Mouse (Mus musculus) thymus, postnatal 0 days (tissue): ENCODE data around the gene Skint3. TPM values are rescaled to one million over a fixed set of nuclear protein-coding genes. Genes with fewer than 3 reads are reported as not detected.
"Not testable (repeated sequence)": the region's sequence is repeated elsewhere in the genome, so short reads cannot be mapped to it uniquely, and the experiment has no call there.

Source experiments
- DNase-seq: peaks from one replicate; pipeline ENCODE4 v3.0.0-alpha.2; 2015; ENCODE audit warnings: low spot score
- polyA plus RNA-seq: library from polyadenylated mRNA; unstranded; fragments of >200 nt; fragmentation: Nextera tagmentation; extraction: Ambion mirVana; gene quantifications from 2 replicates; pipeline ENCODE4 v1.2.1, GENCODE M21; 2015

The Skint3 gene
- polyA plus RNA-seq, result 0.30 and 0.53 TPM in 2 replicates

DNA sequence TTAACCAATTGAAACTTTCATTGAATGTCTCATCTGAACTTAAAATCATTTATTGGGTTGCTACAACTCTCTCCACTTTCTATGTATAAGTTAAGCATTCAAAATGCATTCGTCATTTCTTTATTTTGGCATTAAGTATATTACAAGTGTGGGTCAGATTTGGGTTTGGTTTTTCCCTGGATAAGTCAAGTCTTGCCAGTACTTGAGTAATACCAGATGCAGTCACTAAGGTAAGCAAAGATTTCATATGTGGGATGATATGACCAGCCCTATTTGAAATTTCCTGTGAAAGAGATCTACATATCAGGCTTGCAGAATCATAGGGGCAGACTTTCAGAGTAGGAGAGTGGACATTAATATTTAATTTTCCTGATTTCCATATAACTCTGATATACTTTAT is at the start of gene Skint3:
Skint3 (plus strand) TSS at position 301 of the 400 bp plus-strand sequence.
- no peak for DNase-seq

DNA sequence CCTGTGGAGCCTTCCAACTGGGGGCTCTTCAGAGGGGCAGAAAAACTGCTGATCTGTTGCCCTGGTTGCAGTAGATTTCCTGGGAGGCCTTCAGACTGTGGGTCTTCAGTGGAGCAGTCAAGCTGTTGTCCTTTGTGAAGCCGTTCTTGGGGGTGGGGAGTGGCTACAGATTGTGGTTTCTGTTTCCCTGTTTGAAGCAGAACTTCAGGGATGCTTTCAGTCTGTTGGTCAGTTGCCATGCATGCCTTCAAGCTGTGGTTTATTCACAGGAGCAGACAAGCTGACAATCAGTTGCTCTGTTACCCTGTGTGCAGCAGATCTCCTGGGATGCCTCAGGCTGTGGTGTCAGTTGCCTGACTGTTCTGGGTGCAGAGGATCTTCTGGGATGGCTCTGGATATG is 11.4 kb downstream of the Skint3 start:
- DNase-seq, result no peak

DNA sequence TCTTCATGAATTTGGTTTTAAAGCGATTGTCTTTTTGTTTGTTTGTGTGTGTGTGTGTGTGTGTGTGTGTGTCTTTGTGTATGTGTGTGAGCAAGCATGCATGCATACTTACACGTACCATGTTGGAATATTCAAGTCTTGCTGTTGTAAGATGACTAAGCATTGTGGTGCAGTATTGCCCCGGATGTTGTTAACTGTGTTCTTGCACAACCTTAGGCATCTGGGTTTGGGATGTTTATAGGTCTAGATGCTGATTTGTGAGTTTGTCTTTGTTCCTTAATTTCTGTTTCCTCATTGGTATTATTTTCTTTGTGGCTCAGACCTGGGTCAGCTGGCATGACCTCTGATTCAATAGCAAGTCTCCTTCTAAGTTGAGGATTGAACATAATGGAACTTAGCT is 11.9 kb downstream of the Skint3 start:
- no peak for DNase-seq

DNA sequence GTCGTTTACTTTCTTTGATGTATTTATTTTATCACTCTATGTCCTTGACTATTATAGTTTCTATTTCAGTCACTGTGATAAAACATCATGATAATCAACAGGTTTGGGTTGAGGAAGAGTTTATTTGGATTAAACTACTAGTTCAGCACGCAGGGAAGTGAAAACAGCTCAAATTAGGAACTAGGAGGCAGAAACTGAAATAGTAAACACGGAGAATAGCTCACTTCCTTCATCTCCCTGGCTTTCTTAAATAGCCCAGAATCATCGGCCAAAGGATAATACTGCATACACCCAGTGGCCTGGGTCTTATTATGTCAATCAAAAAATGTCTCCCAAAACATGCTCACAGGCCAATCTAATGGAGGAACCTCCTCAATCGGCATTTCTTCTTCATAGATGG is 24.0 kb downstream of the Skint3 start:
- no peak for DNase-seq

DNA sequence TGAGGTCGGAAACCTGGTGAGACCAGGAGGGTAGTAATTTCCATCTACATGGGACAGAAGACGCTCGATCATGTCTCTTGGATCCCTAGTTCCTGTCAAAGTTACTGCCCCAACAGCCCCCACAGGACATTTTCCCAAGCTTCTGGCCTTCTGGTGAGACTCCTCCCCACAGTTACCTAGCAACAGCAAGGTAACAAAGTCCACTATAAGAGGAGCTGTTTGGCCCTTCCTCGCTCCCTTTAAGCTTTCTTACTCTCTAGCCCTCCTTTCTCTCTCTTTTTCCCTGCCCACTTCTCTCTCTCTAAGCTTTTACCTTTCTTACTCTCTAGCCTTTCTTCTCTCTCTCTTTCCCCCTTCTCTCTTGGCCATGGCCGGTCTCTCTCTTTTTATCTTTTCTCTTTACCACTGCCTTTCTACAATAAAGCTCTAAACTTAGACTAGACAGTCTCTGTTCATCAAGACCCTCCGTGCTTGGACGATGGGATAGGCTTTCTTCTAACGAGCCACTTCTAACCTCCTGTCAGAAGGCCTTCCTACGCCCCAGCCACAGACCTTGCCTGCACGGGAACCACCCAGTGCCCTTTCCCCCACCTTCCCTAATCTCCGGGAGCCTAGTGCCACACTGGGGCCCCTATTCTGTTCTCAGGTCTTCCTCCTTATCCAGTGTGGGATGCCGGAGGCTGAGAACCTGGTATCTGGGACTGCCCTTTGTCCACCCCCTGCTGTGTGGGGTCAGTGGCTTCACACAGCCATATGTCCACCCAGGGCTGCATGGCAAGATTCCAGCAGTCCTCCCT is 55.3 kb downstream of the Skint3 start:
- DNase-seq, result no peak

DNA sequence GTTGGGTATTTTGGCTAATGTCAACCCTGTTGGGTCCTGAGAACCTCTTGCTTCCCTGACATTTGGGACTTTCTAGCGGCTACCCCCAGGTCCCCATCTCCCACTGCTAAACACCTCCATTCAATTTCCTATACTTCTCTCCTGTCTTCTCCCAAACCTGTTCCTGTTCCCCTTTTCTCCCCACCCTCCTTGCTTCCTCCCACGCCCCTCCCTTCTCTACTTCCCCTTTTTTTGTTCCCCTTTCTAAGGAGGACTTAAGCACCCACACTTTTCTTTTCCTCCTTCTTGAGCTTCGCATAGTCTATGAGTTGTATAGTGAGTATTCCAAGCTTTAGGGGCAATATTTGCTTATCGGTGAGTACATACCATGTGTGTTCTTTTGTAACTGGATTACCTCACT is 56.4 kb downstream of the Skint3 start:
- DNase-seq, result no peak

DNA sequence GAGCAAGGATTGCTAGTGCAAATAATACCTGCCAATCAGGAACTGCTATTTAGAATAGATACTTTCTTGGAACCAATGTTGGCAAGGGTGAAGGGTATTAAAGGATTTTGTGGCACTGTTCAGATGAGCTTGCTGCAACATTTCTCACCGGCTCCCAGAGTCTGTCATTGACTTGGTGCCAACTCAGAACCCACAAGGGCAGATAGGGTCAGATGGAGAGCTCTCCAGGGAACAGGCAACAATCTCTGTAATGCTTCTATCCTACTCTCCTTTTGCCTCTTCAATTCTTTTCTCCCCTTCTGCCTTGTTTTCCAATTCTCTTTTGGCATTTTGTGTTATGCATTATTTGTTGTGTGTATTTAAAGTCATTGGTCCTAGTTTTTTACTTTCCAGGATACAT is 70.3 kb downstream of the Skint3 start:
- DNase-seq, result no peak

DNA sequence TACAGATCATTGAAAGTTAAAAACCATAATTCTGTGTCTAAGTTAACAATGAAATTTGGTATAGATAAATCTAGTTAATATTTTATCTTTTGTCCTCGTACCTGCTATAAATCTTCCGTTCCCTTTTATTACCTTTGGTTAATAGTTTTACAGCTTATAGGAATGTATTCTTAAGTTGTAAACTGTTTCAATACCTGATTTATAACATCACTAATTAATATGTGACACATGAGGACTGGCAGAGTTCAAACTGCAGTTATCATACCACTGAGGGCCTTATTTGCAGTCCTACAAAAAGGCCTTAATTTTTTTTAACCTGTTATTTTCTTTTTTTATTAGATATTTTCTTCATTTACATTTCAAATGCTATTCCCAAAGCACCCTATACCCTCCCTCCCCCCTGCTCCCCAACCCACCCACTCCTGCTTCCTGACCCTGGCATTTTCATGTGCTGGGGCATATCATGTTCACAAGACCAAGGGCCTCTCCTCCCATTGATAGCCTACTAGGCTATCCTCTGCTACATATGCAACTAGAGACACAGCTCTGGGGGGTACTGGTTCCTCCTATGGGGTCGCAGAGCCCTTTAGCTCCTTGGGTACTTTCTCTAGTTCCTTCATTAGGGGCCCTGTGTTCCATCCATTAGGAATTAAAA is 70.9 kb downstream of the Skint3 start:
- DNase-seq, result no peak

DNA sequence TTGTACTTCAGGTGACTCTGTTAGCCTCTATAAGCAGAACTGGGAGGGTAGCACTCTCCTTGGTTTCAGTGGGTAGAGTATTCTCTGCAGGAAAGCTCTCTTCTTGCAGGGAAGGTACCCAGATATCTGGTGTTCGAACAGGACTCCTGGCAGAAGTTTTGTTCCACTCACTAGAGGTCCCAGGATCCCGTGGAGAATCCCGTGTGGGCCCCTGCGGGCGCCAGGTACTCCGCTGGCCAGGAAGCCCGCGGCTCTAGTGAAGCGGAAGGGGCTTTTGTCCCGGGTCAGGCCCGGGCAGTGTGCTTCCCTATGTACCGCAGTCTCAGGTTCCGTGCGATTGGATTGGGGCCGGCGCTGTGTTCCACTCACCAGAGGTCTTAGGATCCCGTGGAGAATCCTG is 117.1 kb downstream of the Skint3 start:
- not testable (repeated sequence) for DNase-seq

Other genes starting within 250 kb of the Skint3 start
- 6.8 and 7.5 TPM in 2 replicates for gene Skint1, start 226.0 kb upstream of the Skint3 start, polyA plus RNA-seq
- gene Skint4, start 160.2 kb upstream of the Skint3 start, polyA plus RNA-seq, result 2.6 and 3.1 TPM in 2 replicates
- gene Skint9, start 201.7 kb downstream of the Skint3 start, polyA plus RNA-seq, result 1.9 and 2.5 TPM in 2 replicates